Mouse (Mus musculus) kidney, adult 11 months (tissue): ENCODE measurements around the gene Sele.

Experiments
- DNase-seq: peaks from one replicate; pipeline ENCODE4 v3.0.0; 2022

Gene Sele

GRCm38 (mm10) chr1:164073091-164073490 is 25.1 kb downstream of the Sele start:
- no peak for DNase-seq

GRCm38 (mm10) chr1:164073803-164074202 is 25.8 kb downstream of the Sele start:
- no peak for DNase-seq

GRCm38 (mm10) chr1:164074606-164075140 is 26.6 kb downstream of the Sele start:
- DNase-seq: no peak

- DNase-seq: no peak
These were observed 27.4 kb downstream of the Sele start for GRCm38 (mm10) chr1:164075416-164075815.

- no peak for DNase-seq
These were observed 28.4 kb downstream of the Sele start for GRCm38 (mm10) chr1:164076441-164076840.

- no peak for DNase-seq
These were observed 29.0 kb downstream of the Sele start for GRCm38 (mm10) chr1:164077031-164077430.

- DNase-seq: no peak
These were observed 30.3 kb downstream of the Sele start for GRCm38 (mm10) chr1:164078323-164078741.

GRCm38 (mm10) chr1:164079091-164079490 is 31.1 kb downstream of the Sele start:
- no peak for DNase-seq

- no peak for DNase-seq
These were observed 35.0 kb downstream of the Sele start for GRCm38 (mm10) chr1:164083046-164083445.

GRCm38 (mm10) chr1:164086797-164087196 is 38.8 kb downstream of the Sele start:
- no peak for DNase-seq

GRCm38 (mm10) chr1:164087872-164088271 is 39.8 kb downstream of the Sele start:
- no peak for DNase-seq

GRCm38 (mm10) chr1:164096780-164097179 is 48.7 kb downstream of the Sele start:
- peak; percentile 32 for DNase-seq

- DNase-seq: no peak
These were observed 49.9 kb downstream of the Sele start for GRCm38 (mm10) chr1:164097911-164098310.

- DNase-seq: no peak
These were observed 50.3 kb downstream of the Sele start for GRCm38 (mm10) chr1:164098372-164098771.
